Mouse (Mus musculus): Measurements from ENCODE around the gene Socs5. TPM values are rescaled to one million over a fixed set of nuclear protein-coding genes. Genes with fewer than 3 reads are reported as not detected.

The Socs5 gene
- total RNA-seq, 2 experiments from 2014 or later, result 0.84 TPM; not detected in 1

DNA sequence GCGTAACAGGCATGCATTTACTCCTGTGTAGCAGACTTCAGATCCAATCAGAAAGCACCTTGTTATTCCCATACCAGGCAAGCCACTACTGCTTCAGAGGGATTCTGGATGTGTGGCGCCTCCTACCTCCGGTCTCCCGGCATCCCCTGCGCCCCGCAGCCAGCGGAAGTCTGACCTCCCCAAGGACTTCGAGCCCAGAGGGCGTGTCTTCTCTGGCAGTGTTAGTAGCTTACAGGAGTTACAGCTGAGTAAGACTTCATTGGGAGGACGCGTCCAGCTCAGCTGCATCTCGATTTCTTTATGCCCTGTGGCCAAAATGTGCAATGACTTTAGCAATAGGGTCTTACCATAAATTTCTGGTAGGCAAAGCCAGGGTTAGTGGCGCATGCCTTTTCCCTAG, 50.3 kb downstream of the Socs5 start:
- ATAC-seq (replicated peaks; ENCODE audit: low FRiP score, poor library complexity, severe bottlenecking), result no peak

DNA sequence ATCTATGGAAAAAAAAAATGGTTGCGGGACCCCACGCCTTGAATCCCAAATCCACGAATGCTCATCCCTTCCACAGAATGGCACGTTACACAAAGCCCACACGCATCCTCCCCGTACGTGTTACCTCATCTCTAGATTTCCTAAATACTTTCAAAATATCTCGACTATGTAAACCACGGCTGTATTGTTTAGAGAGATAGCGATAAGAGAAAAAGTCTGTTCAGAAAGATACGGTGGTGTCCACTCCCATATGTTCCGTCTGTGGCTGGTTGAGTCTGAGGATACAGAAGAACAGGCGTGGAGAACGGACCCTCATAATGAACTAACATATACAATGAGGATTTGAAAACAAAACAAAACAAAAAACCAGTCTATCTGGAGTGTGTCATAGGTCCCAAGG, 51.1 kb downstream of the Socs5 start:
- ATAC-seq (replicated peaks; ENCODE audit: low FRiP score, poor library complexity, severe bottlenecking), result no peak

DNA sequence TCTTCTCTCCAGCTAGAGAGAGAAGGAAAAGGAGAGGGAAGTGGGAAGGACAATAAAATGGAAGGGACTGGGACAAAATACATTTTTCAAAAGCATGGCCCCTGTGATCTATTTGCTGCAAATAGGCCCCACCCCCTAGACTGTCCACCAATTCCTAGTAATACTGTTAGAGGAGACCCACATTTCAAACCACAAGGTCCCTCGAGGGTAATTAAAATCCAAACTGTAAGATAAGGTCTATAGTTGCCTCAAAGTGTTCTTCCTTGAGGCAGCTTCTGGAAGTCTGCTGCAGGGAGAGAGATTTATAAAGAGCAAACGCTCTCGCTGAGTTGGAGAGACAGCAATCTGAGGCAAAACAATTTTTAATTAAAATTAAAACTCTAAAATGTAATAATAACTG, 52.8 kb downstream of the Socs5 start:
- no peak for ATAC-seq (replicated peaks; ENCODE audit: low FRiP score, poor library complexity, severe bottlenecking)

DNA sequence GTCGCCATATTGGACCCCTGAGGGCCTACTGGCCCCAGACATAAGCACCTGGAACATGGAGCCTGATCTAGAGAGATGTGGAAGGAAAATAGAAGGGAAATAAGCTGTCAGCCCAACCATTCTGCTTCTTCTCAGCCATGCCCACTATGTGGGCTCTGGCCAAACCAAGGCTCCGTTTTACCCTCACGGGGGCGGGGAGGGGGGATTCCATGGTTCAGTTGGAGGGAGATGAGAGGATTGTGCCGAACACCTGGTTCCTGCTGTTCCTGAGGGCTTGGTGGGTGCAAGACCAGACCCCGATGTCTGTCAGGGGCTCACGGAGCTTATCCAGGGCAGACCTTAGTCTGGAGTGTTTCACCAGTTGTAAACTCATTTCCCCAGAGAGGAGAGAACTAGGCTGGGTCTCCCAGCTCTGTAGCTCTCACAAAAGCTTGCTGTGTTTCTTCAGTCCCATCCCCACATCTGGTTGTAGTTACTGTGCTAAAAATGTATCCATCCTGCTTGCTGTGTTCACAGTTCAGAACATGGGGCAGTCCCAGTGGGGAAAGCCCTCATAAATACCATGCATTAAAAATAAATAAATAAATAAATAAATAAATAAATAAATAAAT, 56.9 kb downstream of the Socs5 start:
- 0 out of 2 replicates have a peak, but pooled peaks have one; percentile 19 for ATAC-seq (replicated peaks; ENCODE audit: low FRiP score, poor library complexity, severe bottlenecking)

GRCm38 (mm10) chr17:87167407-87167806, 59.9 kb downstream of the Socs5 start:
- no peak for ATAC-seq (replicated peaks; ENCODE audit: low FRiP score, poor library complexity, severe bottlenecking)

GRCm38 (mm10) chr17:87169076-87169475, 61.6 kb downstream of the Socs5 start:
- ATAC-seq (replicated peaks; ENCODE audit: low FRiP score, poor library complexity, severe bottlenecking), result no peak

- ATAC-seq (replicated peaks; ENCODE audit: low FRiP score, poor library complexity, severe bottlenecking), result no peak
Measured at GRCm38 (mm10) chr17:87170364-87170763, 62.9 kb downstream of the Socs5 start.

DNA sequence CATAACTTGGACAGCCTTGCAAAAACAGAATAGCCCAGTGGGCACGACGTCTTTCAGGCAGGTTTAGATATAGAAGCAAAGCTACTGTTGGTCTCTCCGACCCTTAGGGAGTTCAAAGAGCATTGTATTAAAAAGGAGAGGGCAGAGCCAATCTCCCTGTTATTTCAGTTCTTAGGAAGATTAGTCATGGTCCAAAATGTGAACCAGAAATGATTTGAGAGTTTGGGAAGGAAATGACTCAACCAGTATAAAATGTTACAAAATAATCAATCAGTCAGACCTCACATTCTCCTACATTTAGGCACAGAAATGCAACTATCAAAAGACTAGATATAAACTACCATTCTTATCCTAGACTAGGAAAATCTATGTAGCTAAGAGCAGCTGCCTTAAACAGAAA, 64.6 kb downstream of the Socs5 start:
- ATAC-seq (replicated peaks; ENCODE audit: low FRiP score, poor library complexity, severe bottlenecking), result no peak

DNA sequence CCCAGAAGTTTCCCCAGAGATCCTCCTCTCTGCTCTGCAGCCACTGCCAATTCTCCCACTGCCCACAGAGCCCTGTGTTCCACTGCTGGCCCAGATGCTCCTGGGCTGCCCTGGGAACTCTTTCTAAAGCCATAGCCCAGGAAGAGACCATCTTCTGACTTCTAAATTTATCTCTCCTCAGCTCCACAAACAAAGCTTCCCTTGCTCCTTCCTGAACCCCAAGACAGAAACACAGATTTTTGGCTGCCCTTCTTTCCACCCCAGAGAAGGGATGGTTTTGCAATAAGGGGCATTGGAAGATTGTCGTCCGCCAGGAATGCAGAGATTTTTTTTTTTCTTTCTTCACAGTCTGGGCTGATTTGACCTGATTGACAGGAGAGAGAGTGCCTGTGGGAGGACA, 66.5 kb downstream of the Socs5 start:
- no peak for ATAC-seq (replicated peaks; ENCODE audit: low FRiP score, poor library complexity, severe bottlenecking)

DNA sequence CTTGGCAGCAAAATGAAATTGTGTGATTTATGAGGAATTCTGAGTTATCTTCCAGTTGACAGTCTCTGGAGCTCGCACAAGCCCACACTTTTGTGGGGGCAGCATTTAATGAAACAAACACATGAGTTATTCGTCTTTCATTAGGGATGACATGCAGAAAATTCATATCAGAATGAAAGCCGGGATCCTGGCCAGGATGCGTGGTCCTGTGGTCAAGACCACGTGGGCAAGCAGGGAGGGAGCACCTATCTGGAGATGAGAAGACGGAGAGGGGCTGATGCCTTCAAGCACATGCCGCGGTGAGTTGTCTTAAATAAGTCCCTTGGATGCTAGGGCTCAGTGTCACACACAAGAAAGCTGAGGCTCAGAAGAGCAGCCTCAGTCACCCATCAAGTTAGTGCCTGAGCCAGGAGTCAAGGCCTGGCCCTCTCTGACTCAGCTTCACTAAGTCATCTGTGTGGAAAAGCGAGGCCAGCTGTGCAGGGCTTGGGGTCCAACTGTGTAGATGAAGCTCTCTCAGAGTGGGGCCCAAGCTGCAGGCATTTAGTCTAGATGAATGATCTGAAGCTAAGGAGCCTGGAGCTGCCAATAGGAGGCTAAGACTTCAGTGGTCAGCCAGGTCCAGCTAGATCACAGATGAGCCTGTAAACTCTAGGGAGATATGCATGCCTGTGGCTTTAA, 67.3 kb downstream of the Socs5 start:
- ATAC-seq (replicated peaks; ENCODE audit: low FRiP score, poor library complexity, severe bottlenecking), result no peak

DNA sequence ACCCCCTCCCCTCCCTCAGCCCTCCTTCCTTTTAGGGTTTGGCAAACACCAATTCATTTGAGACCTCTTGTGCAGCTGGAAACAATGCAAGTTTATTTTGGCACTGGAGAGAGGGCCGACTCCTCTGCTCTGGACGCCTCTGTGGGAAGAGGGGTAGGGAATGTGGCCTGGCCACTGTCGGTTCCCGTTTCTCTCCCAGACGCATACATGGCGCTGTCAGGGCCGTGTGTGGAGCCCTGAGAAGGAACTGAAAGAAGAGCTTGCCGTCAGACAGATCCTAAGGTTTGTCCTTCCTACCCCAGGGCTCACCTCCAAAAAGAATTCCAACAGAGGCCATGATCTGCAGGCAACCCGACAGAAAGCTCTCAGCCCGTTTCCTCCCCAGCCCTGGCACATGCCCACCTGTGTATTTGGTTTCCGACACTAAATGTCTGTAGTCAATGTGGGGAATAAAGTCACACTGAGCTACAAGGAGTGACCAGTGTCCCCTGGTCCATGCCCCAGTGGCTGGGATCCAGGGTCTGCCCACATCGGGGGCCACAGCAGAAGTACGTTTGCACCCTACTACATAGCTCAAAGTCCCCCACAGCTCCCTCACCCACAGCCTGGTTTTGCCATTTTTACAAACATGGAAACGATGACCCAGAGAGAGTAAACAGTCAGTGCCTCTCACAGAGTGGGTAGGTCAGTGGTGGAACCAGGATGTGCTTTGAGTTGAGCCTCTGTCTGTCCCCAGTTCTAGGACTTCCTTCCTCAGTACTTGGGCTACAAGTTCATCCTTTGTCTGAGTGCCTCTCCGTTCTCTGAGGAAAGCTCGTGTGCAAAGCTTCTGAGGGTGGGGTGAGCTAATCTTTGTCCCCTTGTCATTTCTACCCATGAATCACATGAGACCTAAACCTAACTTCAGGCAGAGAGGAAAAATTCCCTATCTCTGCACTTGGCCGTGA, 68.9 kb downstream of the Socs5 start:
- no peak for ATAC-seq (replicated peaks; ENCODE audit: low FRiP score, poor library complexity, severe bottlenecking)

DNA sequence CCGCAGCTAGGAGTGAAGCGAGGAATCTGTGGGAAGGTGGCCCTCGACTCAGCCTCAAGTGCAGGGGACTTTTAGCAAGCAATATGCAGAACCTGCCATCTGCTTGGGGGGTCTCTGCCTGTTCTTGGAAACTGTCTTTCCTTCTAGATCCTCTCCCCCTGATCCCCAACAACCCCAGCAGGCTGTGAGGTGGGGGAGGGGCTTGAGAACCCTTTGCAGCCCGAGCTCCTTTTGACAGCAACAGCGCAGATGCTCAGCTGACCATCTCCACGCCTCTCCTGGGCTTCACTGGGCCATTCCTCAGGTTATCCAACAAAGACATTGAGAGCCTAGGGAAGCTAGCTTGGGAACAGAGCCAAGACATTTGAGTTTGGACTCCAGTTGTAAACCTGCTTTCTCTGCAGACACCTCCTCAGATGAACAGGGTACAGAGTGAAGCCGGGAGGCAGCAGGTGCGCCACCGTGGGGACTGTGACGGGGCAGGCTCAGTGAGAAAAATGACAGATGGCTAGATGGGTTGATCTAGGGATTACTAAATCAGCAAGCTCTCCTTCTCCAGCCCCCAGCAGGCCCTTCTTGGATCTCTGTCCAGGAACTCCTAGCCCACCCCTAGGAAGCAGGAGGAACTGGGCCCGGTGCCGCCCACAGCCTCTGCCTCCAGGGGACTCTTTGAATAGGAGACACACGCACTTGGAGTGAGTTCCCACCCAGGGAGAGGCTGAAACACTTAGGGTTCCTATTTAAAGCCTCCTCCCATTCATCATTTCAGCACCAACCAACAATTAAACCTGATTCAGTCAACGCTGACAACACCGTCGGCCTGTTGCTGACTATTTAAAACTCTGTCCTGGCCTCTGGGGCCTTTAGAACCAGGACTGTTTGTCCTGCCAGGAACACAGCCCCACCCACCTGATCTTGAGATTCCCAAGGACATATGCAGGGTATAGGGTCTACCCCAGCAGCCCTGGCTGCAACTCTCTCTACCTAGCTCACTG, 71.4 kb downstream of the Socs5 start:
- no peak for ATAC-seq (replicated peaks; ENCODE audit: low FRiP score, poor library complexity, severe bottlenecking)

DNA sequence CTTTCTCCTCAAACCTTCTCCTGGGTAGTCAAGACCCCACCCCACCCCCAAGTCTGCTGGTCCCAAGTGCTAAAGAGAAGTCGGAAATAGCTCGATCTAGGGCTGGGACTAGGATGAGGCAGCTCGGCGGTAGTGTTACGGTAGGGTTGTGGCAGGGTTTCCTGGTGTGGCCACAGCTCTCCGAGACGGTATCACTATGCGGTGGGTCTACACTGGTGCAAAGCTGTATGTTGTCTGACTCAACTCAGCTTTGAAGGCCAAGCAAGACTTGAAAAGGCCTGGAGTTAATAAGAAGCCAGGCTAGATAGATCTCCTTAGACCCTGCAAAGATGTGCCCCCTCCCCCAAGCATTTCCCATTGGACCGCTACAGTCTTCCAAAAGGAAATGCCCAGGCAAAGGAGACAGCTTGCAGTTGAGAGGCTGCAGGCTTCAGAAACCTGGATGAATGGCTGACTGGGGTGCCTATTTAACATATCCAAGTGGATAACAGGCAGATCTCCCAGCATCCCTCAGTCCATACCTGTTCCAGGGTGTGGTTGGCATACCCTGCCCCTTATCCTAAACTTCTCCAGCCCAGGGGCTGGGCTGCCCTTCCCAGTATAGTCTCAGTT, 72.6 kb downstream of the Socs5 start:
- no peak for ATAC-seq (replicated peaks; ENCODE audit: low FRiP score, poor library complexity, severe bottlenecking)

DNA sequence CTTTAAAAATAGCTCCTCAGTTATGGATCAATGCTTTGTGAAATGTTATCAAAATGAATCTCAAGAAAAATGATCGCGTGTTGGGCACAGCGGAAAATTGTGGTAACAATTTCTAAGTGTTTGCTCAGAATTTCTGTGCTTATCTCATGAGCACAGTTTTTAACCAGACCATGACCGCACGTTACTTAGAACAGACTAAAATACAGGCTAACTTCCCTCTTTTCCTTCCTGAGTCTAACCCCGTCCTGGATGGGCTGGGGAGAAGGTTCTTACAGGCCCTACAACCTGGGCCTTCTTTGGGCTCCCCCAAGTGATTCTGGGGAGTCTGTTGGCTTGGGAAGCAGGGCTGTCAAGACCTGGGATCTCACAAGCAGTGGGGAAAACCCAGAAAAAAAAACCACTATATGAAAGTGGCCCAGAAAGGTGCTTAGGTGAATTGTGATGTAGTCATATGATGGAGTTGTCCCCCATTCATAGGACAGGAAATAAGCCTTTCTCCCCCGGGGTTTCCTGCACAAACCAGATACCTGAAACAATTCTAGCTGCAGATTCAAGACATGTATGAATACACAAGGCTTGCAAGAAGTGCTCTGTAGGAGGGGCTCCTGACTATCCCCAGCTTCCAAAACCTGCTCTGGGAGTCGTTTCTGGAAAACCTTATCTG, 74.3 kb downstream of the Socs5 start:
- ATAC-seq (replicated peaks; ENCODE audit: low FRiP score, poor library complexity, severe bottlenecking), result no peak

- ATAC-seq (replicated peaks; ENCODE audit: low FRiP score, poor library complexity, severe bottlenecking), result no peak
Measured at GRCm38 (mm10) chr17:87185461-87186066, 78.1 kb downstream of the Socs5 start.

DNA sequence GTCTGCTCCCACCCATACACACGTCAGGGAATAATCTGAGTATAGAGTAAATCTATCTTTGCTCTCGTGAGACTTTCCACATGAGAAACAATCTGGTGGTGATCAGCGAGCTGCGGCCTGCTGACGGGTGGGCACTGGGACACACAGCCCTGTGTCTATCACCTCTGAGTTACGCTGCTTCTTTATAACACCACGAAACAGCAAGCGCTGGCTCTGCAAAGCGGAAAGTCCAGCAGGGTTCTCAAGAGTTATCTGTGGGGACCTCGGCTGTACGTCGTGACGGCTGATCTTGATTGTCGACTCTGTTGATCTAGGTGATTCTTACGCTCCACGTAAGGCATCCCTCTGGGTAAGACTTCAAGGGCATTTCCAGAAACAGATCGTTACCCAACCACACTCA, 79.5 kb downstream of the Socs5 start:
- ATAC-seq (replicated peaks; ENCODE audit: low FRiP score, poor library complexity, severe bottlenecking), result no peak
